Mouse (Mus musculus) bone marrow macrophage, adult 2 months (primary cell): ENCODE results near the gene Ap3b2.

ENCODE experiments used
- CTCF ChIP-seq: IDR thresholded peaks from 2 replicates; pipeline ENCODE4 v1.5.1; 2012; ENCODE audit warnings: low read depth, mild to moderate bottlenecking, low read length, moderate library complexity
- POLR2A ChIP-seq: IDR thresholded peaks from 2 replicates; pipeline ENCODE4 v1.6.1; 2012; ENCODE audit warnings: mild to moderate bottlenecking, low read depth, low read length, borderline replicate concordance

GRCm38 (mm10) chr7:81498181-81498580, 4.5 kb upstream of the Ap3b2 start, which contains the start of gene BC048679:
- no peak for TF ChIP-seq CTCF
- TF ChIP-seq POLR2A, result no peak
